Mouse (Mus musculus): ENCODE measurements around the gene Dcxr. TPM values are rescaled to one million over a fixed set of nuclear protein-coding genes. Genes with fewer than 3 reads are reported as not detected.

Gene Dcxr
- total and polyA plus RNA-seq, 3 experiments, result 12.2 to 14.1 TPM; not detected in 1

DNA sequence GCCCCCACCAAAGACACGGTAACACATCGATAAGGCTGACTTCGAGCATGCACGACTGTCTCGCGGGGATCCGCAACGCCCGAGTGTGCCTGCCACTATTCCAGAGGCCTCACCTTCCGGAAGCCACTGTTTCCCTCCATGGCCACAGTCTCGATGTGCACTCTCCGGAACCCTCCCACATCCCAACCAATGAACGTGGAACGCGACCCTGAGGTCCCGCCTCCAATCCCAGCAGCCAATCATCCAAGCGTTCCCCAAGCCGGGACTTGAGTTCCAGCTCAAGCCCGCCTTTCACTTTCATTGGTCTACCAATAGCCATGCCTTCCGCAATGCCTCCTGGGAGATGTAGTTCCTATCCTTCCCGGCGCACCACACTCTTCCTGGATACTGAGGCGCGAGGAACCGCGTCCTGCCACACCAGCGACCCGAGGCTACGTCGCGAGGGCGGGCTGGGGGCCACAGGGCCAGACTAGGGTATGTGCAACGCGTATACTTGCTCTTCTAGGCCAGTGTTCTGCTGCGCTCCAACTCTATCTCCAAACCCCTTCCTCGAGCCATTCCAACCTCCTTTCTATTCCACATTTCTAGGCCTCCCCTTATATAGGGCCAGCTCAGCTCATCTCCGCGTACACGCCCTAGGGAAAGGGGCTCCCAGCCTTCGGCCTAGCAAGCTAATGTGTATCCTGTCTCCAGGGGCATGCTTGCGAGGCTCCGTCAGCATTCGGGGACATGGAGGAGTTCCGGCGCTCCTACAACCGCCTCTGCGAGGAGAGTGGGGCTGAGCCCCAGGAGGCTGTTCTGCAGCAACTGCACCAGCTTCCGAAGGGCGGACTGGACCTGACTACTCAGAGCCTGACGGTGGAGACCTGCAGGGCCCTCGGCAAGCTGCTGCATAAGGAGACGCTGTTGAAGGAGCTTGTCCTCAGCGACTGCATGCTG lies 13.2 kb downstream of the Dcxr start, which contains the start of the genes Cenpx and Lrrc45:
TSS of gene Cenpx (minus strand) at position 159 of the 939 bp plus-strand sequence.
TSS of gene Lrrc45 (plus strand) at position 346 of the 939 bp plus-strand sequence.
- peak within 1 kb of the TSS; percentile 81 for H3K9ac ChIP-seq (ENCODE audit: control insufficient read depth, low read depth, low read length, poor library complexity, severe bottlenecking)
- H3K9me3 ChIP-seq (replicated peaks; ENCODE audit: insufficient read depth, low read length), result no peaks in the 10 kb centered on the region
- no peaks in the 10 kb centered on the region for H3K27me3 ChIP-seq (ENCODE audit: control insufficient read depth in 1 of 2, insufficient read depth in 2 of 2, low read length in 2 of 2)
- peak within 1 kb of the TSS; percentile 73 for H3K4me3 ChIP-seq (ENCODE audit: control insufficient read depth in 1 of 2, insufficient read depth in 1 of 2, low read depth in 2 of 2, low read length in 2 of 2)
- peak; percentile 98 for TF ChIP-seq ELF1 (IDR thresholded peaks at IDR 0.05; ENCODE audit: low read depth, low read length)
- peak; percentile 94 for TF ChIP-seq E2F4 (IDR thresholded peaks at IDR 0.05; ENCODE audit: borderline replicate concordance, low read depth, low read length)
- TF ChIP-seq CTCF (IDR thresholded peaks at IDR 0.05 in 2 of 3, conservative IDR thresholded peaks at IDR 0.05 in 1 of 3; ENCODE audit: control insufficient read depth in 1 of 3, insufficient read depth in 1 of 3, low read depth in 2 of 3, low read length in 3 of 3, poor library complexity in 1 of 3, severe bottlenecking in 1 of 3), result no peak
- TF ChIP-seq MAX (IDR thresholded peaks at IDR 0.05; ENCODE audit: low read length), result peak; percentile 84
- TF ChIP-seq RAD21 (IDR thresholded peaks at IDR 0.05; ENCODE audit: low read depth, low read length), result no peak
- no peak for TF ChIP-seq RCOR1 (IDR thresholded peaks at IDR 0.05; ENCODE audit: low read depth, low read length)
- no peak for TF ChIP-seq USF2 (IDR thresholded peaks at IDR 0.05; ENCODE audit: borderline replicate concordance in 1 of 2, insufficient read depth in 1 of 2, low read depth in 1 of 2, low read length in 2 of 2)
- TF ChIP-seq TBP (IDR thresholded peaks at IDR 0.05; ENCODE audit: low read depth, low read length), result peak; percentile 87
- no peak for TF ChIP-seq MAFK (IDR thresholded peaks at IDR 0.05; ENCODE audit: borderline replicate concordance, low read depth, low read length)
- peak; percentile 92 to 97 for TF ChIP-seq POLR2A (IDR thresholded peaks at IDR 0.05; ENCODE audit: control insufficient read depth in 1 of 2, insufficient read depth in 1 of 2, low read depth in 1 of 2, low read length in 2 of 2, poor library complexity in 1 of 2)
- no peak for TF ChIP-seq POLR2AphosphoS5 (IDR thresholded peaks at IDR 0.05; ENCODE audit: borderline replicate concordance, low read depth, low read length)
- TF ChIP-seq GATA1 (IDR thresholded peaks at IDR 0.05; ENCODE audit: low read depth, low read length), result no peak
- no peak for TF ChIP-seq ZNF384 (IDR thresholded peaks at IDR 0.05; ENCODE audit: low read depth, low read length)
- peak; percentile 97 for TF ChIP-seq SIN3A (IDR thresholded peaks at IDR 0.05; ENCODE audit: low read length)
- TF ChIP-seq MYC (IDR thresholded peaks at IDR 0.05; ENCODE audit: low read depth, low read length), result peak; percentile 83; the same call in 1 of the 2 replicates
- peak; percentile 43; the same call in 1 of the 2 replicates for TF ChIP-seq NRF1 (IDR thresholded peaks at IDR 0.05; ENCODE audit: insufficient read depth, low read depth, low read length, poor library complexity, severe bottlenecking)
- peak; percentile 83 for TF ChIP-seq ZMIZ1 (IDR thresholded peaks at IDR 0.05; ENCODE audit: low read depth, low read length)
- no peak for TF ChIP-seq SMC3 (IDR thresholded peaks at IDR 0.05; ENCODE audit: low read depth, low read length)
- TF ChIP-seq BHLHE40 (IDR thresholded peaks at IDR 0.05; ENCODE audit: borderline replicate concordance, low read depth, low read length), result no peak
- no peak for TF ChIP-seq ZKSCAN1 (IDR thresholded peaks at IDR 0.05; ENCODE audit: low read depth, low read length)
- TF ChIP-seq GABPA (IDR thresholded peaks at IDR 0.05; ENCODE audit: low read depth, low read length), result no peak
- peak; percentile 99 for TF ChIP-seq HCFC1 (IDR thresholded peaks at IDR 0.05; ENCODE audit: low read depth, low read length)
- TF ChIP-seq MXI1 (IDR thresholded peaks at IDR 0.05; ENCODE audit: low read depth, low read length), result peak; percentile 80
- no peak for TF ChIP-seq MEF2A (IDR thresholded peaks at IDR 0.05; ENCODE audit: extremely low read depth, insufficient replicate concordance, low read depth, low read length, poor library complexity, severe bottlenecking)
- no peak for TF ChIP-seq MYB (IDR thresholded peaks at IDR 0.05; ENCODE audit: low read depth, low read length)
- TF ChIP-seq CHD2 (IDR thresholded peaks at IDR 0.05; ENCODE audit: low read length), result peak; percentile 78
- no peak; the same call in 1 of the 2 replicates for TF ChIP-seq MAZ (IDR thresholded peaks at IDR 0.05; ENCODE audit: low read depth, low read length)
- peak; percentile 86 for TF ChIP-seq NELFE (IDR thresholded peaks at IDR 0.05; ENCODE audit: low read depth, low read length)
- peak; percentile 60 for TF ChIP-seq USF1 (IDR thresholded peaks at IDR 0.05; ENCODE audit: low read depth, low read length)
- peak; percentile 18; the same call in 1 of the 2 replicates for TF ChIP-seq TCF12 (IDR thresholded peaks at IDR 0.05; ENCODE audit: low read depth, low read length)
- TF ChIP-seq CHD1 (IDR thresholded peaks at IDR 0.05; ENCODE audit: low read depth, low read length), result no peak
- TF ChIP-seq UBTF (IDR thresholded peaks at IDR 0.05; ENCODE audit: borderline replicate concordance, insufficient read depth, low read depth, low read length), result 0 out of 2 replicates have a peak, but pooled peaks have one; percentile 38
- TF ChIP-seq KAT2A (conservative IDR thresholded peaks at IDR 0.05; ENCODE audit: low read depth, low read length), result peak; percentile 95
- DNase-seq (ENCODE audit: low read depth, low spot score), result peak; percentile 100
- peaks cover 17% of the 10 kb centered on the region for H3K79me2 ChIP-seq (ENCODE audit: control insufficient read depth, insufficient read depth, low read length, poor library complexity)
- peaks cover 0 to 2% of the 10 kb centered on the region in 2 experiments; a peak in 1 of 4 replicates for H3K36me3 ChIP-seq (ENCODE audit: control insufficient read depth in 1 of 2, insufficient read depth in 2 of 2, low read length in 2 of 2)
- H3K4me1 ChIP-seq (ENCODE audit: control insufficient read depth in 1 of 2, insufficient read depth in 2 of 2, low read length in 2 of 2), result peaks cover 0 to 8% of the 10 kb centered on the region in 2 experiments; a peak in 3 of 4 replicates
- peak within 1 kb of the TSS; percentile 53 for H3K27ac ChIP-seq (ENCODE audit: control insufficient read depth, low read depth, low read length)

All from MEL (cell line).